Mouse (Mus musculus) midbrain, embryonic 14.5 days (tissue): Measurements from ENCODE around the gene Ccdc153. TPM values are rescaled to one million over a fixed set of nuclear protein-coding genes. Genes with fewer than 3 reads are reported as not detected.

Experiments used
- ATAC-seq: fragments of 200-750 bp; cut with Nextera tagmentation; 2 replicates; pipeline ENCODE4 v1.8.0; 2017; ENCODE audit warnings: moderate number of reproducible peaks, moderate library complexity; ENCODE audit not compliant: low FRiP score, low TSS enrichment
- DNase-seq: peaks from one replicate; pipeline ENCODE4 v3.0.0-alpha.2; 2015
- H3K27ac ChIP-seq: fragments of 300-500 bp; sonication (generic); replicated peaks from 2 replicates; pipeline ENCODE4 v1.5.1; 2014; ENCODE audit warnings: mild to moderate bottlenecking, low read depth, low read length, moderate library complexity
- H3K27me3 ChIP-seq: fragments of 300-500 bp; sonication (generic); 2 replicates; pipeline ENCODE4 v1.6.1; 2014; ENCODE audit warnings: low read length, control low read depth, mixed read lengths; ENCODE audit not compliant: control insufficient read depth, insufficient read depth
- H3K36me3 ChIP-seq: fragments of 300-500 bp; sonication (generic); 2 replicates; pipeline ENCODE4 v1.6.1; 2014; ENCODE audit warnings: low read length, control low read depth; ENCODE audit not compliant: control insufficient read depth, insufficient read depth
- H3K4me1 ChIP-seq: fragments of 300-500 bp; sonication (generic); 2 replicates; pipeline ENCODE4 v1.6.1; 2014; ENCODE audit warnings: mild to moderate bottlenecking, antibody characterized with exemption, low read length, control low read depth; ENCODE audit not compliant: control insufficient read depth, insufficient read depth
- H3K4me2 ChIP-seq: fragments of 300-500 bp; sonication (generic); 2 replicates; pipeline ENCODE4 v1.6.1; 2014; ENCODE audit warnings: mild to moderate bottlenecking, low read length, moderate library complexity
- H3K4me3 ChIP-seq: fragments of 300-500 bp; sonication (generic); replicated peaks from 2 replicates; pipeline ENCODE4 v1.5.1; 2014; ENCODE audit warnings: low read depth, low read length
- H3K9ac ChIP-seq: fragments of 300-500 bp; sonication (generic); replicated peaks from 2 replicates; pipeline ENCODE4 v1.6.1; 2014; ENCODE audit warnings: mild to moderate bottlenecking, low read length, moderate library complexity
- H3K9me3 ChIP-seq: fragments of 300-500 bp; sonication (generic); 2 replicates; pipeline ENCODE4 v1.6.1; 2016; ENCODE audit warnings: low read length, control low read depth, mixed read lengths; ENCODE audit not compliant: control insufficient read depth
- WGBS: fragments of 180-500 bp; shearing (Covaris S2); extraction: QIAGEN DNeasy Blood & Tissue Kit; methylation state at CpG from one replicate; pipeline ENCODE4 v1.1.7; 2014; 5-methylcytosine and 5-hydroxymethylcytosine counted together
- polyA plus RNA-seq: library from polyadenylated mRNA; unstranded; fragments of >200 nt; fragmentation: Nextera tagmentation; extraction: Ambion mirVana; gene quantifications from 2 replicates; pipeline ENCODE4 v1.2.1, GENCODE M21; 2014

The Ccdc153 gene
- polyA plus RNA-seq, 1 experiment from 2014 or later = not detected

GRCm38 (mm10) chr9:44207840-44208239, 32.6 kb upstream of the Ccdc153 start:
- WGBS = 96% methylated on average over 2 of the region's 2 CpGs

GRCm38 (mm10) chr9:44209416-44209815, 31.1 kb upstream of the Ccdc153 start:
- ATAC-seq (no peak), DNase-seq (no peak)
- Histone ChIP-seq H3K9me3 (no peaks in the 10 kb centered on the region; the same call in 1 of the 2 replicates), H3K36me3 (no peaks in the 10 kb centered on the region; the same call in 1 of the 2 replicates), H3K27ac (no peak overlapping the region), H3K4me2 (no peak overlapping the region), H3K4me3 (no peak overlapping the region), H3K4me1 (no peaks in the 10 kb centered on the region), H3K9ac (no peak overlapping the region), H3K27me3 (no peaks in the 10 kb centered on the region)
- 97% methylated on average over 4 of the region's 4 CpGs for WGBS

More at GRCm38 (mm10) chr9:44207840-44208239, 32.6 kb upstream of the Ccdc153 start:
- Histone ChIP-seq H3K36me3 (no peaks in the 10 kb centered on the region; the same call in 1 of the 2 replicates), H3K9ac (no peak overlapping the region), H3K27me3 (no peaks in the 10 kb centered on the region), H3K4me3 (no peak overlapping the region), H3K4me2 (no peak overlapping the region), H3K27ac (no peak overlapping the region), H3K4me1 (no peaks in the 10 kb centered on the region), H3K9me3 (no peaks in the 10 kb centered on the region; the same call in 1 of the 2 replicates)
- DNase-seq (no peak), ATAC-seq (no peak)

- WGBS = 98% methylated on average over 4 of the region's 4 CpGs
- ATAC-seq = no peak
- H3K4me3 ChIP-seq = no peak overlapping the region
Measured at GRCm38 (mm10) chr9:44212406-44212805, 28.1 kb upstream of the Ccdc153 start.

GRCm38 (mm10) chr9:44213538-44213937, 26.9 kb upstream of the Ccdc153 start:
- no peaks in the 10 kb centered on the region; the same call in 1 of the 2 replicates for H3K36me3 ChIP-seq
- no peak overlapping the region for H3K27ac ChIP-seq
- no peak overlapping the region for H3K4me3 ChIP-seq
- WGBS = 97% methylated on average over 14 of the region's 14 CpGs
- ATAC-seq = no peak
- no peak overlapping the region for H3K4me2 ChIP-seq
- no peak overlapping the region for H3K9ac ChIP-seq
- H3K9me3 ChIP-seq = no peaks in the 10 kb centered on the region; the same call in 1 of the 2 replicates
- no peaks in the 10 kb centered on the region for H3K4me1 ChIP-seq
- no peaks in the 10 kb centered on the region for H3K27me3 ChIP-seq
- DNase-seq = no peak

More at GRCm38 (mm10) chr9:44212406-44212805, 28.1 kb upstream of the Ccdc153 start:
- Histone ChIP-seq H3K27ac (no peak overlapping the region), H3K36me3 (no peaks in the 10 kb centered on the region; the same call in 1 of the 2 replicates), H3K27me3 (no peaks in the 10 kb centered on the region), H3K9ac (no peak overlapping the region), H3K4me2 (no peak overlapping the region), H3K4me1 (no peaks in the 10 kb centered on the region), H3K9me3 (no peaks in the 10 kb centered on the region; the same call in 1 of the 2 replicates)
- DNase-seq = no peak

- no peaks in the 10 kb centered on the region for H3K9me3 ChIP-seq
- H3K9ac ChIP-seq = no peak overlapping the region
- H3K4me3 ChIP-seq = no peak overlapping the region
- 65% methylated on average over 6 of the region's 6 CpGs for WGBS
- H3K27me3 ChIP-seq = no peaks in the 10 kb centered on the region
- no peaks in the 10 kb centered on the region for H3K4me1 ChIP-seq
- ATAC-seq (no peak), DNase-seq (no peak)
- H3K27ac ChIP-seq = no peak overlapping the region
- H3K4me2 ChIP-seq = no peak overlapping the region
- H3K36me3 ChIP-seq = no peaks in the 10 kb centered on the region
Measured at GRCm38 (mm10) chr9:44225993-44226392, 14.5 kb upstream of the Ccdc153 start.

GRCm38 (mm10) chr9:44231609-44232008, 8.9 kb upstream of the Ccdc153 start:
- Histone ChIP-seq H3K9ac (no peak overlapping the region), H3K4me3 (0 out of 2 replicates have a peak overlapping the region, but pooled peaks have one; percentile 84), H3K4me1 (peaks cover 14% of the 10 kb centered on the region), H3K9me3 (no peaks in the 10 kb centered on the region), H3K27me3 (no peaks in the 10 kb centered on the region), H3K27ac (no peak overlapping the region), H3K36me3 (no peaks in the 10 kb centered on the region), H3K4me2 (peak overlapping the region; percentile 81)
- DNase-seq (no peak), ATAC-seq (no peak)

- under 1% methylated on average over 40 of the region's 40 CpGs for WGBS
- Histone ChIP-seq H3K27ac (peak overlapping the region; percentile 96), H3K9ac (peak overlapping the region; percentile 90), H3K4me3 (peak overlapping the region; percentile 84), H3K4me1 (peaks cover 14% of the 10 kb centered on the region), H3K36me3 (no peaks in the 10 kb centered on the region), H3K27me3 (no peaks in the 10 kb centered on the region), H3K9me3 (no peaks in the 10 kb centered on the region), H3K4me2 (peak overlapping the region; percentile 81)
- no peak for DNase-seq
- ATAC-seq = peak; percentile 84
Measured at GRCm38 (mm10) chr9:44233021-44233801, 7.3 kb upstream of the Ccdc153 start.

- no peaks in the 10 kb centered on the region for H3K27me3 ChIP-seq
- under 1% methylated on average over 70 of the region's 76 CpGs for WGBS
- peak within 1 kb of the TSS; percentile 84 for H3K4me3 ChIP-seq
- ATAC-seq (peak; percentile 94), DNase-seq (peak; percentile 100)
- H3K9me3 ChIP-seq = no peaks in the 10 kb centered on the region
- no peaks in the 10 kb centered on the region for H3K36me3 ChIP-seq
- peak within 1 kb of the TSS; percentile 96 for H3K27ac ChIP-seq
- H3K4me1 ChIP-seq = peaks cover 14% of the 10 kb centered on the region
- peak within 1 kb of the TSS; percentile 81 for H3K4me2 ChIP-seq
- H3K9ac ChIP-seq = peak within 1 kb of the TSS; percentile 90
Measured at GRCm38 (mm10) chr9:44233802-44234478, 6.5 kb upstream of the Ccdc153 start, which contains the start of gene Cbl. Gene Cbl (minus strand): TSS chr9:44234049.
